Mouse (Mus musculus): ENCODE measurements around the gene Srsf12. TPM values are rescaled to one million over a fixed set of nuclear protein-coding genes. Genes with fewer than 3 reads are reported as not detected.

The Srsf12 gene
- polyA plus RNA-seq, 1 experiment from 2014 or later = 5.1 TPM

Other genes starting within 250 kb of the Srsf12 start
- 17.6 and 21.1 TPM in 2 replicates for gene Rragd, start 226.0 kb upstream of the Srsf12 start, polyA plus RNA-seq (2015; fragmentation: Nextera tagmentation; extraction: Ambion mirVana)
- gene Ube2j1, start 177.6 kb upstream of the Srsf12 start, polyA plus RNA-seq (2015; fragmentation: Nextera tagmentation; extraction: Ambion mirVana) = 44.7 and 48.9 TPM in 2 replicates
- gene Gabrr2, start 146.0 kb upstream of the Srsf12 start, polyA plus RNA-seq (2015; fragmentation: Nextera tagmentation; extraction: Ambion mirVana) = 0.36 TPM in 1 of 2 replicates, not detected in the other
- 0.06 TPM in 1 of 2 replicates, not detected in the other for gene Gabrr1, start 76.5 kb upstream of the Srsf12 start, polyA plus RNA-seq (2015; fragmentation: Nextera tagmentation; extraction: Ambion mirVana)
- gene Pm20d2, start 19.3 kb upstream of the Srsf12 start, polyA plus RNA-seq (2015; fragmentation: Nextera tagmentation; extraction: Ambion mirVana) = 0.83 and 1.2 TPM in 2 replicates
- gene Pnrc1, start 81.2 kb downstream of the Srsf12 start, polyA plus RNA-seq (2015; fragmentation: Nextera tagmentation; extraction: Ambion mirVana) = 86.5 and 90.2 TPM in 2 replicates
- 25.3 and 26.4 TPM in 2 replicates for gene Rngtt, start 101.3 kb downstream of the Srsf12 start, polyA plus RNA-seq (2015; fragmentation: Nextera tagmentation; extraction: Ambion mirVana)

Measured in kidney, embryonic 15.5 days (tissue).